Mouse (Mus musculus) embryonic facial prominence, embryonic 15.5 days (tissue): ENCODE data around the gene Kl. TPM values are rescaled to one million over a fixed set of nuclear protein-coding genes. Genes with fewer than 3 reads are reported as not detected.

Experiments
- ATAC-seq: fragments of 200-750 bp; cut with Nextera tagmentation; 2 replicates; pipeline ENCODE4 v1.8.0; 2017; ENCODE audit warnings: low read depth, moderate TSS enrichment; ENCODE audit not compliant: insufficient number of reproducible peaks, low FRiP score, low TSS enrichment
- H3K27ac ChIP-seq: fragments of 300-500 bp; sonication (generic); replicated peaks from 2 replicates; pipeline ENCODE4 v1.5.1; 2015; ENCODE audit warnings: mild to moderate bottlenecking, inconsistent platforms
- H3K27me3 ChIP-seq: fragments of 300-500 bp; sonication (generic); 2 replicates; pipeline ENCODE4 v1.6.1; 2015; ENCODE audit warnings: inconsistent platforms
- H3K36me3 ChIP-seq: fragments of 300-500 bp; sonication (generic); 2 replicates; pipeline ENCODE4 v1.6.1; 2015; ENCODE audit warnings: mild to moderate bottlenecking, inconsistent platforms
- H3K4me1 ChIP-seq: fragments of 300-500 bp; sonication (generic); 2 replicates; pipeline ENCODE4 v1.6.1; 2015; ENCODE audit warnings: inconsistent platforms
- H3K4me2 ChIP-seq: fragments of 300-500 bp; sonication (generic); replicated peaks from 2 replicates; pipeline ENCODE4 v1.6.1; 2015; ENCODE audit warnings: mild to moderate bottlenecking, inconsistent platforms
- H3K4me3 ChIP-seq: fragments of 300-500 bp; sonication (generic); replicated peaks from 2 replicates; pipeline ENCODE4 v1.5.1; 2015; ENCODE audit warnings: mild to moderate bottlenecking, inconsistent platforms
- H3K9ac ChIP-seq: fragments of 300-500 bp; sonication (generic); 2 replicates; pipeline ENCODE4 v1.6.1; 2015; ENCODE audit warnings: inconsistent platforms
- H3K9me3 ChIP-seq: fragments of 300-500 bp; sonication (generic); replicated peaks from 2 replicates; pipeline ENCODE4 v1.6.1; 2016; ENCODE audit warnings: inconsistent platforms
- WGBS: fragments of 180-500 bp; shearing (Covaris S2); methylation state at CpG from one replicate; pipeline ENCODE4 v1.1.7; 2015; 5-methylcytosine and 5-hydroxymethylcytosine counted together
- polyA plus RNA-seq: library from polyadenylated mRNA; unstranded; fragments of >200 nt; fragmentation: Nextera tagmentation; extraction: Ambion mirVana; gene quantifications from 2 replicates; pipeline ENCODE4 v1.2.1, GENCODE M21; 2015

Kl gene
- polyA plus RNA-seq: 0.13 TPM in 2 replicates

DNA sequence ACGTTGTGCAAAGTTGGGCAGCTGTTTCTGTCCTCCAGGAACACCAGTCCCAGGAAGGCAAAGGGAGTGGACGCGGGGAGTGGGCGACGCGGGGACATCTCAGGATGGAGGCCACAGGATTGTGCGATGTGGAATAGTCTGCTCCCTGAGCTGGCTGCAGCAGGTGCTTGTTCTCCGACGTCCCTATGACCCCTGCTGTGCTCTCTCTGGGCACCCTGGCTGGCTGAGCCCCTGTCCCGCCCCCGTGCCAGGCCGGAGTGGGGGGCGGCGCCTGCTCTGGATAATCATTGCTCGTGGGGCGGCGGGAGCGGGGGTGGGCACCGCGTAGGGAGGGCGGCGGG is at the start of gene Kl:
Gene Kl, plus strand, starts transcription at position 280 of the 341 bp plus-strand sequence.
- no peaks in the 10 kb centered on the region for H3K36me3 ChIP-seq
- peak; percentile 15; the same call in 1 of the 2 replicates for ATAC-seq
- H3K4me3 ChIP-seq: peak within 1 kb of the TSS; percentile 49
- H3K4me2 ChIP-seq: peak within 1 kb of the TSS; percentile 81
- H3K27ac ChIP-seq: no peak within 1 kb of the TSS
- no peaks in the 10 kb centered on the region for H3K9me3 ChIP-seq
- peaks cover 50% of the 10 kb centered on the region for H3K27me3 ChIP-seq
- 1% methylated on average over 13 of the region's 22 CpGs for WGBS
- H3K4me1 ChIP-seq: peaks cover 12% of the 10 kb centered on the region
- H3K9ac ChIP-seq: peak within 1 kb of the TSS; percentile 26; the same call in 1 of the 2 replicates

DNA sequence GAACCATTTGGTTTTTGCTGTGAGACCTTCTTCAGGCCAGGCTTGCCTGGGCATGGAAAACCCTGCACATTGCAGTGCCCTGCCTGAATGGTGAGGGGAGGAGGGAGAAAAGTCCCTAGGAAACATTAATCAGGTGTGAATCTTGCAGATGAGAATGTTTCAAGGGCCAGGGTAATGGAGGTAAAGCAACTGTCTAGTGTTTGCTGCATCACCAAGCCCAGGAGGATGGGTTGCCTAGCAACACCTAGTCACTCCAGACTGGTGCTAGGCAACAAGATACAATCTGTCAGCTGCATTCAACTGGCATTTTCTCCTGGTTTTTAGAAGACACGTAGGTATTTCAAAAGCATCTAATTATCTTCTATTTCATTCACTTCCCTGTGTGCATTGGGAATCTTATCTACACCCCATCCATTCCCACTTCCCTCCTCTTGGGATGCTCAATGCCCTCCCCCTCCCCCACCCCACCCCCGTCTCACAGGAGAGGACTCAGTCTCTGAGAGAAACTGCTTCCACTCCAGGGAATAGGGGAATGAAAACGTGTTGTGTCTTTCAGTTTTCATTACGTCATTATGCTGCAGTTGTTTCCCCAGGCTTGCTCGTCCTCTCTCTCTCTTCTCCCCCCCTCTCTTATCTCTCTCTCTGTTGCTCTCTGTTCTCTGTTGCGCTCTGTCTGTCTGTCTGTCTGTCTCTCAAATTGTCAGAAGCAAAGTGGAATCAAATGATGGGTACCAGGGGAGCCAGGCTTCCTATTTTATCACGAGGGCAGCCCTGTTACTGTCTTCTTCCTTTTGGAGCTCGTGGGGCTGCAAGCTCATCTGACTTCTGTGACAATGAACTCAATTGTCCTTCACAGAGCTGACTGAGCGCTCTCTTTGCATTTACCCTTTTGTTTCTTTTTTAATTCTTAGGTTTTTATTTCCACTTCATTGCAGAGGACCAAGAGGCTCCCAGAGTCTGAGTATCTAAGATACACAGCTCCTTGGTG is 46.1 kb upstream of the Kl start:
- no peaks in the 10 kb centered on the region for H3K27me3 ChIP-seq
- no peak overlapping the region for H3K4me3 ChIP-seq
- WGBS: 30% methylated on average over 9 of the region's 9 CpGs
- no peak overlapping the region for H3K27ac ChIP-seq
- peaks cover 3% of the 10 kb centered on the region; the same call in 1 of the 2 replicates for H3K9me3 ChIP-seq
- H3K36me3 ChIP-seq: no peaks in the 10 kb centered on the region
- ATAC-seq: peak; percentile 75; the same call in 1 of the 2 replicates
- H3K4me1 ChIP-seq: no peaks in the 10 kb centered on the region
- H3K9ac ChIP-seq: no peak overlapping the region
- no peak overlapping the region for H3K4me2 ChIP-seq

DNA sequence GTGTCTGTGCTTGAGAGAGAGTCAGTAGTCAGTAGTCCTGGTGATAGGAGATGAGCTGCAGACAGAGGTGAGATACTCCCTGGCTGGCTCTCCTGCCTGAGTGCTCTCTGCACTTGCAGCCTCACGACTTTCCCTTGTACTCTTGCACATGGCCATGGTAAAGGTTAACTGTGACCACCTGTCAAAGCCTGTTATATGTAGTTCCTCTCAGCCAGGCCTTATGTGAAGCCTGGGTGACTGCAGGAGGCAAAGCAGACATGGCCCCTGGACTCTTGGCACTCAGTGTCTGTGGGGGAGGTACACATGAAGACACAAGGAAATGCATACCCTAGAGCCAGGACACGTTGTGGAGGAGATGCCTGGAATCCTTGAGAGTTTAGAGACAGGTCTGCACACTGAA is 40.3 kb upstream of the Kl start:
- Histone ChIP-seq H3K4me1 (no peaks in the 10 kb centered on the region), H3K4me2 (no peak overlapping the region), H3K36me3 (no peaks in the 10 kb centered on the region), H3K9ac (no peak overlapping the region), H3K4me3 (no peak overlapping the region), H3K9me3 (peaks cover 3% of the 10 kb centered on the region; the same call in 1 of the 2 replicates), H3K27me3 (no peaks in the 10 kb centered on the region), H3K27ac (no peak overlapping the region)
- 14% methylated on average over 2 of the region's 2 CpGs for WGBS
- no peak for ATAC-seq

DNA sequence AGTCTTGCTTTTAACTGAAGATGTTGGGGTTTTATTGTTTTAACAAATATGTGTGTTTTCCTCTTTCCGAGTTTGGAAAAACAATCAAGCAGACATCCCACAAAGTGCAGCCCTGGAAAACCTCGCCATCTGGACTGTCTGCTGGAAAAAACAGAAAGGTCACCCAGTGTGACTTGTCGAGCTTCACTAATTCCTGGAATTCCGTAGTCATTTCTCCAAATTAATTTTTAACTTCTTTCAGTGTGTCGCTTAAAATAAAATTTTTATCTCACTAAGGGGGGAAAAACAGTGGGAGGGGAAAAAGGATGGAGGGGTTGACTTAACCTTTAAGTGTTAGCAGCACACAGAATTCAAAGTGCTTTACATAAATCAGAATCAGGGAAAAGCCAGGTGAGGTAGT is 39.8 kb upstream of the Kl start:
- H3K4me3 ChIP-seq: no peak overlapping the region
- no peak overlapping the region for H3K9ac ChIP-seq
- H3K27ac ChIP-seq: no peak overlapping the region
- peaks cover 3% of the 10 kb centered on the region; the same call in 1 of the 2 replicates for H3K9me3 ChIP-seq
- WGBS: 29% methylated on average over 5 of the region's 5 CpGs
- no peak for ATAC-seq
- no peak overlapping the region for H3K4me2 ChIP-seq
- H3K27me3 ChIP-seq: no peaks in the 10 kb centered on the region
- H3K36me3 ChIP-seq: no peaks in the 10 kb centered on the region
- H3K4me1 ChIP-seq: no peaks in the 10 kb centered on the region

DNA sequence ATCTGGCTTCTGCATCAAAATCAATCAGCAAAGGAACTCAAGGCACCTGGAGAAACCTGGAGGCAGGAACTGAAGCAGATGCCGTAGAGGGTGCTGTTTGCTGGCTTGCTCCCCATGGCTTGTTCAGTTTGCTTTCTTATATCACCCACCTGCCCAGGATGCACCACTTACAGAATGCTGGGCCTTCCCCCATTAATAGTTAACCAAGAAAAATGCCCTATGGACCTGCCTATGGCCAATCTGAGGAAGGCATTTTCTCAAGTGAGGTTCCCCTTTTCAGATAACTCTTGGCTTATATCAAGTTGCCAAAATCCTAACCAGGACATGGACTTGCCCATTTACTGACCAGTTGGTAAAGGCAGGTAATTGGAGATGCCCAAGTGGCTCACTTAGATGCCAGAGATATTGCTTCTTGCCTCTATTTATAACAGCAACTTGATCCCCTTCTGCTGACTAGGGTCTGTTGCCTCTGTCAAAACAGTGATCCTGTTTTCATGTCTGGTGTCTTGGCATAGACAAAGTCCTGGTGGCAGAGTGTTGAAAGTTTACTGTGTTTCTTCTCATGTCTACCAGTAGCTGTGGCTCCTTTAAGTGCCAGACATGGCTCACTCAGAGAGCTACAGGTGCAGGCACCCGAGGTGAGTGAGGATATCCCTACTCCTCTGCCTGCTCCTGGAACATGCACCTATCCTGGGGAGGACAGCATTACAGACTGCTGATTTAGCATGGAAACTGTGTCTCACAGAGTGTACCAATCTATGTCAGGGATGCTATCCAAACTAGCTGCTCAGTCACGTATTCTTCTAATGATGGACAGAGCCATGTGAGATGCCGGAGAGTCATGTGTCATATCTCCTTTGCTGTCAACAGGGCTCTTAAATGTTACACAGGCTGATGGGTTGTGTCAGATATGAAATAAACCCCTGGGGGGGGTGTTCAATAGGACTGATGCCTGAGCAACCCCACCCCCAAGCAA is 37.0 kb upstream of the Kl start:
- ATAC-seq: no peak
- H3K4me1 ChIP-seq: no peaks in the 10 kb centered on the region
- H3K36me3 ChIP-seq: no peaks in the 10 kb centered on the region
- no peak overlapping the region for H3K4me3 ChIP-seq
- H3K9me3 ChIP-seq: no peaks in the 10 kb centered on the region
- H3K27ac ChIP-seq: no peak overlapping the region
- WGBS: 80% methylated on average over 4 of the region's 4 CpGs
- H3K9ac ChIP-seq: no peak overlapping the region
- H3K4me2 ChIP-seq: no peak overlapping the region
- H3K27me3 ChIP-seq: no peaks in the 10 kb centered on the region

DNA sequence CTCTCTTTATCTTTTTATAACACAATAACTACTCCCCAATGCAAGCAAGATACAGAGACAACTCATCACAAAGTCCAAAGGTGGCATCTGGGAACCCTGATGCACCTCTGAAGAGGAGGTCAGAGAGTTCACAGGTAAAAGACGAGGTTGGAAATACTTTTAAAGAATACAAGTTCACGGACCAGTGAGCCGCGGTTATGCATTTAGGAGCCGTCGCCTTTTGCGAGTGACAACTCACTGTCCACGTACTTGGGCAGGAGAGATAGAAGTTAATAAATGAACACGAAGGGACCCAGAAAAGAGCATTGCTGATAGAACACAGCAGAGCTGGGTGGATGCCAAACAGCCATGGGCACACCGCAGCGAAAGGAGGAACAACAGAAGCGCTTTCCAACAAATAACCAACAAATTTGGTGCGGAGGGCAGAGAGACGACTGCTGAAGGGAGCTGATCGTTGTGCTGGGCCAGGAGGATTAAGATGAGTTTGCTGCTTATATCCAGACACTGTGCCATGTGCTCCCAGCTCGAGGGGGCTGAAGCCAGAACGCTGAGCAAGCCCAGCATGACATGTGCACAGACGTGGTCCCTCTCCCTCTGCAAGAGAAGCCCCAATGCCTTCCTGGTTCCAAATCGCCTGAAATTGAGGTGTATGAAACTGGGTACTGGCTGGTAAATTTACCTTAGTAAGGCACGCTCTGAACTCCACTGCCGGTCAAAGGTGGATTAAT is 35.1 kb upstream of the Kl start:
- no peak overlapping the region for H3K4me2 ChIP-seq
- no peaks in the 10 kb centered on the region for H3K27me3 ChIP-seq
- H3K9me3 ChIP-seq: no peaks in the 10 kb centered on the region
- 73% methylated on average over 21 of the region's 21 CpGs for WGBS
- no peaks in the 10 kb centered on the region for H3K4me1 ChIP-seq
- no peaks in the 10 kb centered on the region for H3K36me3 ChIP-seq
- H3K4me3 ChIP-seq: no peak overlapping the region
- no peak overlapping the region for H3K27ac ChIP-seq
- no peak overlapping the region for H3K9ac ChIP-seq
- no peak for ATAC-seq

DNA sequence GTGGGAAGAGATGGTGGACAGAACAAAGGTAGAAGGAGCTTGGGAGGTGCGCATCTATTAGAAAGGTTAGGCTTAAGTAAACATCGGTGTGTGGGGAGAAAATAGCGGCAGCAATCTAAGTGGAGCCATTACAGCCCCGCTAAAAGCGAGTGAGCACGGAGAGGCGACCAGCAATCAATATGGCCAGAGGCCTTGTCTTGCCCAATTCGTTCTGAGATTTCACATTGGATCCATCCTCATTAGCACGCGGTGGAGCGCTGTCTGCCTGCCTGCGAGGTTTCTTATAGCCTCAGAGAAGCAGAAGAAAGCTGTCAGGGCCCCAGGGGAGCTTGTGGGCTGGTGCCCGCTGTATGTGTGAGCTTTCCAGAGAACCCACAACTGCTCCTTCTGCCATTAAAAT is 33.8 kb upstream of the Kl start:
- Histone ChIP-seq H3K36me3 (no peaks in the 10 kb centered on the region), H3K9me3 (no peaks in the 10 kb centered on the region), H3K27ac (no peak overlapping the region), H3K4me2 (no peak overlapping the region), H3K4me1 (no peaks in the 10 kb centered on the region), H3K4me3 (no peak overlapping the region), H3K9ac (no peak overlapping the region), H3K27me3 (no peaks in the 10 kb centered on the region)
- ATAC-seq: no peak
- 80% methylated on average over 13 of the region's 13 CpGs for WGBS

DNA sequence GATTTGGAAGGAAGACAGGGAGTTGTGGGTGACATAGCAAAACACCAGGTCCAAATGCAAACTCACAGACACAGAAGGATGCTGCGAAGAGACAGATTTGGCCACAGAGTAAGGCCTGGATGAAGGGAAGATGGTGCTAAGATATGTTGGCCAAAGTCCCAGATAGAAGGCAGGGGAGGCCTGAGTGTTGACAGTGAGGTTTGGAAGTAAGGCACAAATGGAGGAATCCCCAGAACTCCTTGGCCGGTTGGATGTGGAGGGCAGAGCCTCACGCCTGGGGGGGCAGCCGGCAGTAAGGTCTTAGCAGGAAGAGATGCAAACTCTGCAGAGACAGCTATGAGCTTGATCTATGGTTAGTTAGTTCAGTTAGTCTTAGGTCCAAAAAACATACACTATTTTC is 33.1 kb upstream of the Kl start:
- Histone ChIP-seq H3K27me3 (no peaks in the 10 kb centered on the region), H3K27ac (no peak overlapping the region), H3K4me2 (no peak overlapping the region), H3K36me3 (no peaks in the 10 kb centered on the region), H3K9ac (no peak overlapping the region), H3K9me3 (no peaks in the 10 kb centered on the region), H3K4me3 (no peak overlapping the region), H3K4me1 (no peaks in the 10 kb centered on the region)
- 76% methylated on average over 4 of the region's 4 CpGs for WGBS
- ATAC-seq: 0 out of 2 replicates have a peak, but pooled peaks have one; percentile 24

DNA sequence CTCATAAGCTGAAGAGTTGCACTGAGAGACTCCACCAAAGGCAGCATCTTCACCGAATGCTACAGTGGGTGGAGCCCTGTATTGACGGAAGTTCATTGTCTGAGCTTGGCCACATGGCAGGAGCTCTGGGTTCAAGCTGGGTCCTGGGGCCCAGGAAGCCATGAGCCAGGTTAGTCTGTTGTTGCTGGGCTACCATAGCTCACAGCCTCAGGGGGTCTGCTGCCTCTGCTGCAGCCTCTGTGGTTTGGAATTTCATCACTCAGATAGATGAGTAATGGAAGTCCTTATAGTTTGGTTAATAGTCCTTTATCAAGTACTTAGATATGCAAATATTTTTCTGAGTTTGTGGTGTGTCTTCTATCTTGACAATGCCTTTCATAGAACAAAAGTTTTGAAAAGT is 32.4 kb upstream of the Kl start:
- H3K4me2 ChIP-seq: no peak overlapping the region
- H3K4me1 ChIP-seq: no peaks in the 10 kb centered on the region
- 53% methylated on average over 2 of the region's 2 CpGs for WGBS
- no peaks in the 10 kb centered on the region for H3K9me3 ChIP-seq
- H3K4me3 ChIP-seq: no peak overlapping the region
- no peaks in the 10 kb centered on the region for H3K36me3 ChIP-seq
- ATAC-seq: no peak
- no peak overlapping the region for H3K27ac ChIP-seq
- no peak overlapping the region for H3K9ac ChIP-seq
- no peaks in the 10 kb centered on the region for H3K27me3 ChIP-seq

DNA sequence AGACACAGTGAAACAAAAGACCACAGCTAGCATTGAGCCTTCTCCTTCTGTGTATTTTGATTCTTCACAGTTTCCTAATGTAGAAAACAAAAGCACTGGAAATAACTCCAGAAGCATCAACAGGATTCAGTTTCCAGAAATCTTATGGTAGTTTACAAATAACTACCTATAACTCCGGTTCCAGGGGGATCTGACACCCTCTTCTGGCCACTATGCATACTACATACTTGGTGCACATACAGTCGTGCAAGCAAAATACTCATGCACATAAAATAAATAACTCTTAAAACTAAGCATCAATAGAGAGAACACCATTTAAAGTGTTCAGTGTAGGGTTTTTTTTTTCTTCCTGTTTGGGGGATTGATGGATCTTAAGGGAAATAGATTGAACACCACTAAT is 23.0 kb upstream of the Kl start:
- no peaks in the 10 kb centered on the region for H3K9me3 ChIP-seq
- H3K27me3 ChIP-seq: no peaks in the 10 kb centered on the region
- no peaks in the 10 kb centered on the region for H3K4me1 ChIP-seq
- H3K9ac ChIP-seq: no peak overlapping the region
- no peak overlapping the region for H3K4me3 ChIP-seq
- no peak for ATAC-seq
- 75% methylated on average over 2 of the region's 2 CpGs for WGBS
- H3K36me3 ChIP-seq: no peaks in the 10 kb centered on the region
- H3K4me2 ChIP-seq: no peak overlapping the region
- no peak overlapping the region for H3K27ac ChIP-seq
